Mouse (Mus musculus) small intestine, adult 2 months (tissue): Measurements from ENCODE around the gene Styxl1.

Experiments used
- CTCF ChIP-seq: fragments of 200-500 bp; IDR thresholded peaks from 2 replicates; pipeline ENCODE4 v1.5.1; 2012; ENCODE audit warnings: low read depth, mild to moderate bottlenecking, control low read depth, inconsistent platforms, low read length, moderate library complexity, mixed read lengths; ENCODE audit not compliant: insufficient replicate concordance, insufficient read length; ENCODE audit errors: extremely low read depth
- POLR2A ChIP-seq: fragments of 200-500 bp; IDR thresholded peaks from 2 replicates; pipeline ENCODE4 v1.6.1; 2012; ENCODE audit warnings: low read depth, mild to moderate bottlenecking, control low read depth, inconsistent platforms, low read length, moderate library complexity

- peak; percentile 94 for TF ChIP-seq POLR2A
- TF ChIP-seq CTCF: no peak
Observed at GRCm38 (mm10) chr5:135778471-135779445, 573 bp upstream of the Styxl1 start, which contains the start of gene Mdh2.
